Mouse (Mus musculus): Measurements from ENCODE around the gene 2310061N02Rik. TPM values are rescaled to one million over a fixed set of nuclear protein-coding genes. Genes with fewer than 3 reads are reported as not detected.
"Not testable (repeated sequence)": the region's sequence is repeated elsewhere in the genome, so short reads cannot be mapped to it uniquely, and the experiment has no call there.

2310061N02Rik gene
- polyA plus RNA-seq (2012; rRNA removed) (not detected in 2 replicates), polyA plus RNA-seq (2014; fragmentation: Nextera tagmentation; extraction: Ambion mirVana) (not detected in 2 replicates)

DNA sequence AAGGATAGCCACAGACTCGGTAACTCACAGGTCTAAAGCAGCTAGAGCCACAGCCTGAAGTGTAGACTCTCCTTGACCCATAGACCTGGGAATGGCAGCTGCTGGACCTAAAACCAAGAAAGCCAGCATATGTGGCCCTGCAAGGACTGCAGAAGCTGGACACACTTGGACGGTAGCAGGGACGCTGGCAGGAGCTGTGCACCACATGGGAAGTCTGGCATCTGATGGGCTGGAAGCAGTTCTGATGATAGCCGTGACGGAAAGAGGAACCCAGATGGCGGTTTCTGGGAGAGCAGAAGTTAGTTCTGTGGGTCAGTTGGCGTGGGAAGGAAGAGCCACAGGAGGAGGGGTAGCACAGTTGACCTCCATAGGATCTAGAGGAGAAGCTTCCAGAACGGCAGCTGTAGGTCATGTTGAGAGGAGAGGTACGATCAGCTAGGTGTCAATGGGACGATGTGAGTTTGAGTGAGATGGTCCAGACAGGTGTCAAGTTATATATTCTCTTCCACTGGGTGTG lies at the start of gene 2310061N02Rik:
Gene 2310061N02Rik (minus strand): TSS at position 467 of the 517 bp plus-strand sequence.
- no peak for TF ChIP-seq CTCF (IDR thresholded peaks at IDR 0.05; ENCODE audit: low read depth)
- TF ChIP-seq EP300 (IDR thresholded peaks at IDR 0.05; ENCODE audit: low read depth), result no peak
- no peak within 1 kb of the TSS for H3K27ac ChIP-seq
- 63% methylated on average over 10 of the region's 10 CpGs for WGBS (ENCODE audit: insufficient replicate concordance)
- no peak within 1 kb of the TSS for H3K4me3 ChIP-seq (ENCODE audit: insufficient read depth in 1 of 2, low read depth in 2 of 2, low read length in 2 of 2)
- no peak within 1 kb of the TSS for H3K4me2 ChIP-seq (ENCODE audit: low read depth)
- no peaks in the 10 kb centered on the region for H3K36me3 ChIP-seq (replicated peaks; ENCODE audit: control insufficient read depth, insufficient read depth, low read depth)
- no peak within 1 kb of the TSS for H3K9ac ChIP-seq (replicated peaks)
- DNase-seq (ENCODE audit: low read depth in 3 of 3, low spot score in 3 of 3) (no peak), ATAC-seq (ENCODE audit: insufficient read depth) (no peak)
- H3K9me3 ChIP-seq (ENCODE audit: control insufficient read depth, low read length), result no peaks in the 10 kb centered on the region
- no peaks in the 10 kb centered on the region for H3K27me3 ChIP-seq (ENCODE audit: control insufficient read depth, insufficient read depth, low read length)
- no peaks in the 10 kb centered on the region for H3K4me1 ChIP-seq (replicated peaks; ENCODE audit: control insufficient read depth in 2 of 2, insufficient read depth in 2 of 2, low read length in 1 of 2)

DNA sequence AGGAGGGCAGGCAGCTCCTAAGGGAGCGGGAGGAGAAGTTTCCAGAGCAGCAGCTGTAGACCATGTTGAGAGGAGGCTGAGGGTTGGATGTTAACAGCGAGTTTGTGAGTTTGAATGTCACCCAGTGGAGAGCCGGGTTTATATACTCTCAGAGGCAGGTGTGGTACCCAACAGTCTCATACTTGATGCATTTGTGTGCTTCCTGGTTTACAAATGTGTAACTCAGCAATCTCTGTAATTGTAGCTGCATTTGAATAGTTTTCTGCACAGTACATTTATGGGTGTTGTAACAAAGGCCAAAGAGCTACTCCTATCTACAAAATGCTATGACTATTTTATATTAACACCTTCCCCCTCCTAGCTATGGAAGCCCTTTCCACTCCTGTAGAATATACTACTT lies 43.8 kb upstream of the 2310061N02Rik start, which contains the start of gene Krtap13:
Gene Krtap13 (minus strand): TSS at position 101 of the 400 bp plus-strand sequence.
- not testable (repeated sequence) for H3K4me2 ChIP-seq (ENCODE audit: low read depth); DNase-seq (ENCODE audit: low read depth in 3 of 3, low spot score in 3 of 3); H3K9ac ChIP-seq (replicated peaks); H3K27ac ChIP-seq; H3K4me3 ChIP-seq (ENCODE audit: insufficient read depth in 1 of 2, low read depth in 2 of 2, low read length in 2 of 2); H3K9me3 ChIP-seq (ENCODE audit: control insufficient read depth, low read length); H3K27me3 ChIP-seq (ENCODE audit: control insufficient read depth, insufficient read depth, low read length); H3K4me1 ChIP-seq (replicated peaks; ENCODE audit: control insufficient read depth in 2 of 2, insufficient read depth in 2 of 2, low read length in 1 of 2); ATAC-seq (ENCODE audit: insufficient read depth); H3K36me3 ChIP-seq (replicated peaks; ENCODE audit: control insufficient read depth, insufficient read depth, low read depth)
- WGBS (ENCODE audit: insufficient replicate concordance), result 68% methylated on average over 3 of the region's 3 CpGs

DNA sequence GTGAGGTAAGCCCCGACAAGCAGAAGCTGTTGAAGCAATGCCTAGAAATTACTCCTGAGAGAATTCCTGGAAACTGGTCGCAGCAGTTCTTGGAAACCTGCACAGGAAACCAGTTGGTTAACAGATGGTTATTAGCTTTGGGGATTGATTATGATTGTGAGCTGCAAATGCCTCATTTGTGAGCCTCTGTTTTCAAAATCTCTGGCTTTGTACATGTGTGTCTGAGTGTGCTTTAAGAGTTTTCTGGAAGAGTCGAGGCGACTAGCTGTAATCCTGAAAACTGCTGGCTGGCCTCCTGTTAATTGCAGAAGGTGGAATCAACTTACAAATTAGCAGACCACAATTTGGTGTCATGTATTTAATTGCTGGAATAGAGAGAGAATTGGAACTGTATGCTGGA lies 40.2 kb upstream of the 2310061N02Rik start:
- Histone ChIP-seq H3K27me3 (ENCODE audit: control insufficient read depth, insufficient read depth, low read length) (no peaks in the 10 kb centered on the region), H3K4me3 (ENCODE audit: insufficient read depth in 1 of 2, low read depth in 2 of 2, low read length in 2 of 2) (no peak overlapping the region), H3K27ac (no peak overlapping the region), H3K4me2 (ENCODE audit: low read depth) (no peak overlapping the region), H3K36me3 (replicated peaks; ENCODE audit: control insufficient read depth, insufficient read depth, low read depth) (no peaks in the 10 kb centered on the region), H3K4me1 (replicated peaks; ENCODE audit: control insufficient read depth in 2 of 2, insufficient read depth in 2 of 2, low read length in 1 of 2) (no peaks in the 10 kb centered on the region), H3K9ac (replicated peaks) (no peak overlapping the region), H3K9me3 (ENCODE audit: control insufficient read depth, low read length) (no peaks in the 10 kb centered on the region)
- DNase-seq (ENCODE audit: low read depth in 3 of 3, low spot score in 3 of 3), result no peak
- no peak for TF ChIP-seq EP300 (IDR thresholded peaks at IDR 0.05; ENCODE audit: low read depth)
- TF ChIP-seq CTCF (IDR thresholded peaks at IDR 0.05; ENCODE audit: low read depth), result no peak
- 54% methylated on average over 4 of the region's 4 CpGs for WGBS (ENCODE audit: insufficient replicate concordance)
- ATAC-seq (ENCODE audit: insufficient read depth), result no peak

GRCm38 (mm10) chr16:88744750-88745340 lies 37.1 kb upstream of the 2310061N02Rik start:
- Histone ChIP-seq H3K4me3 (ENCODE audit: insufficient read depth in 1 of 2, low read depth in 2 of 2, low read length in 2 of 2) (no peak overlapping the region), H3K4me2 (ENCODE audit: low read depth) (no peak overlapping the region), H3K9ac (replicated peaks) (no peak overlapping the region), H3K36me3 (replicated peaks; ENCODE audit: control insufficient read depth, insufficient read depth, low read depth) (no peaks in the 10 kb centered on the region), H3K4me1 (replicated peaks; ENCODE audit: control insufficient read depth in 2 of 2, insufficient read depth in 2 of 2, low read length in 1 of 2) (no peaks in the 10 kb centered on the region), H3K27me3 (ENCODE audit: control insufficient read depth, insufficient read depth, low read length) (no peaks in the 10 kb centered on the region), H3K27ac (no peak overlapping the region), H3K9me3 (ENCODE audit: control insufficient read depth, low read length) (no peaks in the 10 kb centered on the region)
- DNase-seq (ENCODE audit: low read depth in 3 of 3, low spot score in 3 of 3) (no peak), ATAC-seq (ENCODE audit: insufficient read depth) (no peak)
- WGBS (ENCODE audit: insufficient replicate concordance), result 47% methylated on average over 4 of the region's 4 CpGs
- TF ChIP-seq EP300 (IDR thresholded peaks at IDR 0.05; ENCODE audit: low read depth) (no peak), CTCF (IDR thresholded peaks at IDR 0.05; ENCODE audit: low read depth) (no peak)

DNA sequence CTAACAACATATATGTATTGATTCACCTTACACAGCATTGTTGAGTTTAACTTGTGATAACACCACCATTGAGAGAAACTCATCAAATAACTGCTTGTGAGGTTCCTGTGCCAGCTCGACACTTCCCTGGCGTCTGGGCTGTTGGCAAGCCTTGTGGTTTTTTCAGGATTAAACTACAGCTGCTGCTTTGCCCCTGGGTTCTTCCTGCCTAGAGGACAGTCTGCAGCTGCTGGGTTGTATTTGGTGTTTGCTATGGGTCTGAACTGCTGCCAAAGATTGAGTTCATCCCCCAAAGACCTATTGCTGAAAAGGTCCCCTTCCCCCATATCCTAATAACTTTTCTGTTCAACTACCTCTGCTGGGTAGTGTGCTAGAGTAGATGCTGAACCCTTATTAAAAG lies 27.6 kb upstream of the 2310061N02Rik start:
- Histone ChIP-seq H3K27me3 (ENCODE audit: control insufficient read depth, insufficient read depth, low read length) (no peaks in the 10 kb centered on the region), H3K9me3 (ENCODE audit: control insufficient read depth, low read length) (no peaks in the 10 kb centered on the region), H3K27ac (no peak overlapping the region), H3K9ac (replicated peaks) (no peak overlapping the region), H3K4me2 (ENCODE audit: low read depth) (no peak overlapping the region), H3K4me1 (replicated peaks; ENCODE audit: control insufficient read depth in 2 of 2, insufficient read depth in 2 of 2, low read length in 1 of 2) (no peaks in the 10 kb centered on the region), H3K36me3 (replicated peaks; ENCODE audit: control insufficient read depth, insufficient read depth, low read depth) (no peaks in the 10 kb centered on the region), H3K4me3 (ENCODE audit: insufficient read depth in 1 of 2, low read depth in 2 of 2, low read length in 2 of 2) (no peak overlapping the region)
- no peak for ATAC-seq (ENCODE audit: insufficient read depth)
- TF ChIP-seq EP300 (IDR thresholded peaks at IDR 0.05; ENCODE audit: low read depth), result no peak
- no peak for TF ChIP-seq CTCF (IDR thresholded peaks at IDR 0.05; ENCODE audit: low read depth)
- 39% methylated on average over 2 of the region's 2 CpGs for WGBS (ENCODE audit: insufficient replicate concordance)
- no peak for DNase-seq (ENCODE audit: low read depth in 3 of 3, low spot score in 3 of 3)

Data from liver, embryonic 14.5 days (tissue).